Mouse (Mus musculus) C2C12 (cell line): ENCODE data around the gene Atp1a3.

Source experiments
- CTCF ChIP-seq: IDR thresholded peaks from one replicate; pipeline ENCODE4 v1.5.1; 2011; ENCODE audit not compliant: control insufficient read depth, insufficient read depth, insufficient read length
- FOSL1 ChIP-seq: IDR thresholded peaks from one replicate; pipeline ENCODE4 v1.8.0; 2011; ENCODE audit warnings: mild to moderate bottlenecking, low read length; ENCODE audit not compliant: poor library complexity, insufficient read depth, severe bottlenecking
- MAX ChIP-seq: IDR thresholded peaks from one replicate; pipeline ENCODE4 v1.6.1; 2011; ENCODE audit warnings: mild to moderate bottlenecking, control low read depth
- MYOG ChIP-seq: IDR thresholded peaks from one replicate; pipeline ENCODE4 v1.6.1; 2011; ENCODE audit not compliant: control insufficient read depth, insufficient read length; ENCODE audit errors: extremely low read depth

DNA sequence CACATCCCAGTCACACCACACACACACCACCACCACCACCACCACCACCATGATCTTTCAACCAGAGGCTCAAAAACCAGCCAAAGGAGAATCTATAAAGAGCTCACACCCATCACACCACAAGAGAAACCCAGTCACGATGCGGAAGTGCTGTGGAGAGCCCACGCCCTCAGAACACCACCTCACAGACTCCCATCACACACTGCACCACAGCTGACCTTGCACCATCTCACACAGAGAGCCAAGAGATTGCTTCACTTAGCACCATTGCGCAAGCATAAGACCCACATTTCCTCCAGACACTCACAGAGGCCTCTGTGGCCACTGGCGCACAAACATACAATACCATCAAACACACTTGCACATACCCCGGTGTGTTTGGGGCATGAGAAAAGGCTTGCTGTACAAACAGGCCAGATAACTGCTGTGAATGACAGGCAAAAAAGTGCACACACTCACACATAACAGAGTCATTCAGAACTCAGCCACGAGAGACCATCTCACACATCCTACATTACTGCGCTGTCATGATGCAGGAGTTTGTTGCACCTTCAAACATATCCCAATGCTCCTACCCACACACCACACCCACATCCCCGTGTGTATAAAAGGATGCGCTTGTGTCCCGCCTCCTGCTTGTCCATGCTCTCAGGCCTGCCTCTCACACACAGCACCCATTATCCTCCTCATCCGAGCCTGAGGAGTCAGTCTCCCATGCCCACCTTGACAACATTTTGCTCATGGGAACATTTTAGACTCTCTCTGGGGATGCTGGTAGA is 1.0 kb upstream of the Atp1a3 start:
- TF ChIP-seq CTCF (no peak), MYOG (no peak), MAX (no peak), FOSL1 (no peak)
